Mouse (Mus musculus) bone marrow, adult 2 months (tissue): Measurements from ENCODE around the gene Snx30.

Experiments
- CTCF ChIP-seq: fragments of 200-500 bp; IDR thresholded peaks from 2 replicates; pipeline ENCODE4 v1.5.1; 2011; ENCODE audit warnings: low read length, control low read depth; ENCODE audit not compliant: control insufficient read depth, insufficient read depth
- POLR2A ChIP-seq: fragments of 200-500 bp; IDR thresholded peaks from 2 replicates; pipeline ENCODE4 v1.6.1; 2011; ENCODE audit warnings: low read depth, mild to moderate bottlenecking, control low read depth, low read length, borderline replicate concordance; ENCODE audit not compliant: control insufficient read depth

- no peak for TF ChIP-seq POLR2A
- no peak for TF ChIP-seq CTCF
Measured at GRCm38 (mm10) chr4:59937543-59937942, 131.9 kb downstream of the Snx30 start.
